Mouse (Mus musculus) layer of hippocampus, postnatal 10 days (tissue): ENCODE results near the gene Aspg. TPM values are rescaled to one million over a fixed set of nuclear protein-coding genes. Genes with fewer than 3 reads are reported as not detected.

Experiments
- DNase-seq, 2 experiments: peaks; one replicate each; pipeline ENCODE4 v3.0.0; 2021; ENCODE audit warnings: low spot score in 2 of 2
- long read RNA-seq: library from polyadenylated mRNA; stranded (forward); transcript quantifications from one replicate; pipeline ENCODE4 v2.0.0, GENCODE M21; 2023
- total RNA-seq, 2 experiments: library from RNA; stranded (reverse); gene quantifications; 2 replicates each; pipeline ENCODE4 v1.2.3; 2021

Aspg gene
- total RNA-seq, result 1 to 10 TPM; 1.5 to 2.7 TPM
- long read RNA-seq, result 0 reads

GRCm38 (mm10) chr12:112106541-112106971 is at the start of gene Aspg:
Aspg (plus strand) TSS chr12:112106679.
- DNase-seq, result no peak

GRCm38 (mm10) chr12:112077651-112078050 is 28.8 kb upstream of the Aspg start:
- peak; percentile 80 to 82 for DNase-seq

GRCm38 (mm10) chr12:112079911-112080310 is 26.6 kb upstream of the Aspg start:
- DNase-seq, result no peak

- DNase-seq, result no peak
These were observed 25.6 kb upstream of the Aspg start for GRCm38 (mm10) chr12:112080911-112081310.

GRCm38 (mm10) chr12:112082241-112082640 is 24.2 kb upstream of the Aspg start:
- DNase-seq, result no peak

GRCm38 (mm10) chr12:112086250-112086649 is 20.2 kb upstream of the Aspg start:
- no peak for DNase-seq

- DNase-seq, result no peak
These were observed 19.8 kb upstream of the Aspg start for GRCm38 (mm10) chr12:112086726-112087125.

GRCm38 (mm10) chr12:112088609-112089324 is 17.7 kb upstream of the Aspg start:
- DNase-seq, result no peak

GRCm38 (mm10) chr12:112091054-112091453 is 15.4 kb upstream of the Aspg start:
- peak; percentile 72 to 76 for DNase-seq

- no peak for DNase-seq
These were observed 12.1 kb upstream of the Aspg start for GRCm38 (mm10) chr12:112094261-112094880.

GRCm38 (mm10) chr12:112096051-112096732 is 10.3 kb upstream of the Aspg start:
- DNase-seq, result no peak

GRCm38 (mm10) chr12:112096733-112097117 is 9.8 kb upstream of the Aspg start:
- no peak for DNase-seq

- no peak for DNase-seq
These were observed 6.4 kb upstream of the Aspg start for GRCm38 (mm10) chr12:112100106-112100505.

GRCm38 (mm10) chr12:112101045-112101444 is 5.4 kb upstream of the Aspg start:
- no peak for DNase-seq

- DNase-seq, result no peak
These were observed 3.3 kb upstream of the Aspg start for GRCm38 (mm10) chr12:112103179-112103578.

- no peak for DNase-seq
These were observed 1.6 kb upstream of the Aspg start for GRCm38 (mm10) chr12:112104890-112105289.

- no peak for DNase-seq
These were observed 1.2 kb downstream of the Aspg start for GRCm38 (mm10) chr12:112107685-112108084.

GRCm38 (mm10) chr12:112108696-112109445 is 2.4 kb downstream of the Aspg start:
- no peak for DNase-seq

GRCm38 (mm10) chr12:112109701-112110100 is 3.2 kb downstream of the Aspg start:
- no peak for DNase-seq

GRCm38 (mm10) chr12:112111323-112111722 is 4.8 kb downstream of the Aspg start:
- DNase-seq, result no peak

GRCm38 (mm10) chr12:112112235-112112634 is 5.8 kb downstream of the Aspg start:
- no peak for DNase-seq
